Mouse (Mus musculus) thymus, postnatal 10 days (tissue): ENCODE data around the gene Gatad2a.
A peak's percentile ranks its signal among the peaks of the same experiment; 100 is the strongest.

ENCODE experiments used
- DNase-seq, 2 experiments: peaks; one replicate each; pipeline ENCODE4 v3.0.0; 2021; ENCODE audit warnings: low spot score in 2 of 2

The Gatad2a gene

GRCm38 (mm10) chr8:69936050-69936794 is 60.0 kb downstream of the Gatad2a start:
- no peak for DNase-seq

GRCm38 (mm10) chr8:69935431-69935830 is 60.8 kb downstream of the Gatad2a start:
- DNase-seq, result no peak

- no peak for DNase-seq
These were observed 61.6 kb downstream of the Gatad2a start for GRCm38 (mm10) chr8:69934582-69934981.

- no peak for DNase-seq
These were observed 62.4 kb downstream of the Gatad2a start for GRCm38 (mm10) chr8:69933811-69934210.

GRCm38 (mm10) chr8:69926901-69927300 is 69.3 kb downstream of the Gatad2a start:
- no peak for DNase-seq

GRCm38 (mm10) chr8:69923986-69924385 is 72.2 kb downstream of the Gatad2a start:
- DNase-seq, result no peak

GRCm38 (mm10) chr8:69921141-69921540 is 75.0 kb downstream of the Gatad2a start:
- no peak for DNase-seq

GRCm38 (mm10) chr8:69919876-69920662 is 76.1 kb downstream of the Gatad2a start:
- DNase-seq, result peak; percentile 53 to 57

GRCm38 (mm10) chr8:69919010-69919409 is 77.2 kb downstream of the Gatad2a start:
- peak; percentile 64 to 89 for DNase-seq

- no peak for DNase-seq
These were observed 77.7 kb downstream of the Gatad2a start for GRCm38 (mm10) chr8:69918506-69918905.

- DNase-seq, result no peak
These were observed 80.4 kb downstream of the Gatad2a start for GRCm38 (mm10) chr8:69915748-69916147.

GRCm38 (mm10) chr8:69914526-69914925 is 81.7 kb downstream of the Gatad2a start:
- no peak for DNase-seq

- DNase-seq, result no peak
These were observed 83.6 kb downstream of the Gatad2a start for GRCm38 (mm10) chr8:69912478-69913074.

GRCm38 (mm10) chr8:69911917-69912316 is 84.3 kb downstream of the Gatad2a start:
- DNase-seq, result no peak

GRCm38 (mm10) chr8:69907106-69907505 is 89.1 kb downstream of the Gatad2a start:
- DNase-seq, result no peak

GRCm38 (mm10) chr8:69906260-69906659 is 89.9 kb downstream of the Gatad2a start:
- no peak for DNase-seq

- no peak for DNase-seq
These were observed 92.1 kb downstream of the Gatad2a start for GRCm38 (mm10) chr8:69904096-69904495.

- DNase-seq, result peak; percentile 99
These were observed 93.1 kb downstream of the Gatad2a start for GRCm38 (mm10) chr8:69903063-69903542.

GRCm38 (mm10) chr8:69902163-69903062 is 93.8 kb downstream of the Gatad2a start, which contains the start of the genes Tssk6, Ndufa13 and Yjefn3:
Gene Tssk6 (plus strand): TSS chr8:69902184.
Gene Ndufa13 (minus strand): TSS chr8:69902558.
Gene Yjefn3 (minus strand): TSS chr8:69902712.
- DNase-seq, result peak; percentile 48 to 51

GRCm38 (mm10) chr8:69901484-69902162 is 94.6 kb downstream of the Gatad2a start:
- peak; percentile 96 for DNase-seq
